Mouse (Mus musculus) E14TG2a.4 (cell line): ENCODE measurements around the gene Rhox11.

Source experiments
- CTCF ChIP-seq: conservative IDR thresholded peaks from 2 replicates; pipeline ENCODE4 v1.5.1; 2014; ENCODE audit warnings: low read length
- NANOG ChIP-seq: IDR thresholded peaks from 2 replicates; pipeline ENCODE4 v1.6.1; 2014; ENCODE audit warnings: borderline replicate concordance, low read length, mixed read lengths
- POU5F1 ChIP-seq: IDR thresholded peaks from 2 replicates; pipeline ENCODE4 v1.6.1; 2014; ENCODE audit warnings: low read length, borderline replicate concordance

GRCm38 (mm10) chrX:38061544-38061943 is 23.4 kb downstream of the Rhox11 start:
- TF ChIP-seq CTCF (peak; percentile 51), POU5F1 (no peak), NANOG (no peak)
